Mouse (Mus musculus) lung, embryonic 15.5 days (tissue): Measurements from ENCODE around the gene Trim27. TPM values are rescaled to one million over a fixed set of nuclear protein-coding genes. Genes with fewer than 3 reads are reported as not detected.

Experiments used
- ATAC-seq: fragments of 200-750 bp; cut with Nextera tagmentation; 2 replicates; pipeline ENCODE4 v1.8.0; 2017; ENCODE audit warnings: moderate number of reproducible peaks, borderline replicate concordance; ENCODE audit not compliant: low FRiP score, low TSS enrichment; ENCODE audit errors: extremely low read depth
- H3K27ac ChIP-seq: fragments of 300-500 bp; sonication (generic); 2 replicates; pipeline ENCODE4 v1.5.1; 2015; ENCODE audit warnings: moderate library complexity, mild to moderate bottlenecking, inconsistent platforms
- H3K27me3 ChIP-seq: fragments of 300-500 bp; sonication (generic); 2 replicates; pipeline ENCODE4 v1.6.1; 2015; ENCODE audit warnings: inconsistent platforms
- H3K36me3 ChIP-seq: fragments of 300-500 bp; sonication (generic); 2 replicates; pipeline ENCODE4 v1.6.1; 2015; ENCODE audit warnings: inconsistent platforms
- H3K4me1 ChIP-seq: fragments of 300-500 bp; sonication (generic); 2 replicates; pipeline ENCODE4 v1.6.1; 2015; ENCODE audit warnings: inconsistent platforms
- H3K4me2 ChIP-seq: fragments of 300-500 bp; sonication (generic); 2 replicates; pipeline ENCODE4 v1.6.1; 2015; ENCODE audit warnings: inconsistent platforms, mild to moderate bottlenecking, moderate library complexity
- H3K4me3 ChIP-seq: fragments of 300-500 bp; sonication (generic); 2 replicates; pipeline ENCODE4 v1.5.1; 2015; ENCODE audit warnings: mild to moderate bottlenecking, inconsistent platforms
- H3K9ac ChIP-seq: fragments of 300-500 bp; sonication (generic); 2 replicates; pipeline ENCODE4 v1.6.1; 2015; ENCODE audit warnings: inconsistent platforms
- H3K9me3 ChIP-seq: fragments of 300-500 bp; sonication (generic); 2 replicates; pipeline ENCODE4 v1.6.1; 2016; ENCODE audit warnings: inconsistent platforms
- WGBS: fragments of 180-500 bp; shearing (Covaris S2); methylation state at CpG from one replicate; pipeline ENCODE4 v1.1.7; 2015; 5-methylcytosine and 5-hydroxymethylcytosine counted together
- polyA plus RNA-seq: library from polyadenylated mRNA; unstranded; fragments of >200 nt; fragmentation: Nextera tagmentation; extraction: Ambion mirVana; gene quantifications from 2 replicates; pipeline ENCODE4 v1.2.1, GENCODE M21; 2015

Gene Trim27
- polyA plus RNA-seq, 1 experiment from 2014 or later, result 147 TPM

DNA sequence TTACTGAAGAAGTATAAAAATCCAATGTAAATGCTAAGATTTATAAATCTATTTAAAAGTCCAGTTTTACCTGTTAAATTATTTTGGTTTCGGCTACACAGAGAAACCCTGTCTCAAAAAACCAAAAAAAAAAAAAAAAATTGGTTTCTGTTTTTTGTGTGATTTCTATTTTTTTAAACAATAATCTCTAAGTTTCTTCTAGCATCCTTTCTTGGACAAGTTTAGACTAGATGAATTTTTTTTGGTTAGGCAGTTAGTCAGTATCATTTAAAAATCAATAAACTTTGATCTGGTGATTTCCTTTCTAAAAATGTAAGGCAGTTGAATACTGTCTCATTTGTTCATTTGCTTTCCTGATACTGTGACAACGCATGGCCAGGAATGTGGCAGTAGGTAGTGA is 19.1 kb downstream of the Trim27 start:
- H3K4me1 ChIP-seq, result peaks cover 5% of the 10 kb centered on the region
- H3K9ac ChIP-seq, result no peak overlapping the region
- no peaks in the 10 kb centered on the region for H3K9me3 ChIP-seq
- H3K4me2 ChIP-seq, result no peak overlapping the region
- H3K4me3 ChIP-seq, result peak overlapping the region; percentile 57; the same call in 1 of the 2 replicates
- no peaks in the 10 kb centered on the region for H3K27me3 ChIP-seq
- no peak for ATAC-seq
- 68% methylated on average over 2 of the region's 2 CpGs for WGBS
- no peak overlapping the region for H3K27ac ChIP-seq
- H3K36me3 ChIP-seq, result peaks cover 15% of the 10 kb centered on the region

DNA sequence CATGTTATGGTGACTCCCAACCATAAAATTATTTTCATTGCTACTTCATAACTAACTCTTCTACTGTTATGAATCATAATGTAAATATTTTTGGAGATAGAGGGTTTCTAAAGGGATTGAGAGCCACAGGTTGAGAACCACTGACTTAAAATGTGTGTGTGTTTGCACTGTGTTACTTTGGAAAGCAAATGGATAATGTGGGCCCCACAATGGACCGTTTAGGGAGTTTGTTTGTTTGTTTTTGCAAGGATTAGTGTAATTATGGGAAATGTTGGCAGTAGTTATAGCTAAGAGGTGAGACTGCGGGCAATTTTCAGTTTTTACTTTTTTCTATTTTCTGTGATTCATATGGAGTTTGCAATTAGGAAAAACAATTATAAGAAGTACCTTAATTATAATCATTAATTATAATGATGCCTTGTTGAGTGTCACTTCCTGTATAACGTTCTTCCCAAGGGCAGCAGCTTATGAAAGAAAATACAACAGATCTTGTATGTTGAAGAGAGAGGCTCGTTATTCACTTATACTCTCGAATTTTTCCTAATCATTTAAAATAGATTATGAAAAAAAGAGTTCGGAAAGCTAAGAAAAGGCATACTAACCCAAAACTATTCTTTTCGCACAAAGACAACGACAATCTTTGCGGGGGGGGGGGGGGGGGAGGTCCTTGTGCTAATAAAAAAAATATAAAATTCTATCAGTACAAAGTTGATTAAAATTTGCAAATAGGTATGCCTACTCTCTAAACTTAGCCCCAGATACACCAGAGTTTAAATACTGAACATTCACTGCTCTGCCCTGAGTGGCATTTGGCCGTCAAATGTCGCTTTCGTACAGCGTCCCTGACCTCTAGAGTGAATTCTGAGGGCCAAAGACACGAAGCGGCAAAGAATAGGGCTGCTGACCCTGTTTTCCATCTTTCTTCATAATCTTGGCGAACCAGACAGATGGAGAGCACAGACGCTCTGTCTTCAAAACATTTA is 20.1 kb downstream of the Trim27 start:
- Histone ChIP-seq H3K4me2 (peak overlapping the region; percentile 50), H3K27me3 (no peaks in the 10 kb centered on the region), H3K4me1 (peaks cover 5% of the 10 kb centered on the region), H3K27ac (peak overlapping the region; percentile 74), H3K4me3 (peak overlapping the region; percentile 57), H3K36me3 (peaks cover 12% of the 10 kb centered on the region; the same call in 1 of the 2 replicates), H3K9me3 (no peaks in the 10 kb centered on the region), H3K9ac (peak overlapping the region; percentile 40)
- ATAC-seq, result peak; percentile 68
- 3% methylated on average over 17 of the region's 17 CpGs for WGBS

GRCm38 (mm10) chr13:21200043-21200999 is 21.1 kb downstream of the Trim27 start:
- peak overlapping the region; percentile 50 for H3K4me2 ChIP-seq
- no peaks in the 10 kb centered on the region for H3K9me3 ChIP-seq
- H3K4me3 ChIP-seq, result peak overlapping the region; percentile 57
- ATAC-seq, result peak; percentile 97
- peaks cover 6% of the 10 kb centered on the region; the same call in 1 of the 2 replicates for H3K36me3 ChIP-seq
- 5% methylated on average over 48 of the region's 48 CpGs for WGBS
- H3K9ac ChIP-seq, result peak overlapping the region; percentile 54
- peaks cover 5% of the 10 kb centered on the region for H3K4me1 ChIP-seq
- peak overlapping the region; percentile 74 for H3K27ac ChIP-seq
- H3K27me3 ChIP-seq, result no peaks in the 10 kb centered on the region

DNA sequence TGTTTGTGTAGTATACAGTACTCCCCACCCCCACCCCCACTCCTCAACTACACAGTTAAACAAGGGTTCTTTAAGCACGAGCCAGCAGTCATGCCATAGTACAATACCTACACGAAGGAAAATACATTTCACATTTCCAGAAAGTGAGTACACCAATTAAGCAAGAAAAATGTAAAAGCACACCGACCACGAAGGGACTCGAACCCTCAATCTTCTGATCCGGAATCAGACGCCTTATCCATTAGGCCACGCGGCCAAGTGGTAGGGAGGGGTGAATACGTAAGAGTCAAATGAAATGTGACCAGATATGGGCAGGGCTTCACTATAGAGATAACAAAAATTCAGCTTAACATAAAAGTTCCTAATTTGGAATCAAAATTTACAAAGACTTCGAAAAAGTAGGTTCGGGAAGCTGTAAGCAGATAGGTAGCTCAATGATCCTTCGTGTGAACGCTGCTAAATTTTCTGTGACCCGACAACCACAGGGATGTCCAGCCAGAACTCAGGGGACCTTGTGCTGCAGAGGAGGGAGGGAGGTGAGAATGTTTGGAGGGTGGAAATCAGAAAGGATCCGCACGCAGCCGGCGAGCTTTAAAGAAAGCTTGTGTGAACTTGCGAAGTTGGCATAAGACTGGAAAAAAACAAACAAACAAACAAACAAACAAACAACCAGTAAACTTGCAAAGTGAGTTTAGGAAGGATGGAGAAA is 36.2 kb downstream of the Trim27 start:
- Histone ChIP-seq H3K4me2 (peak overlapping the region; percentile 52), H3K27ac (no peak overlapping the region), H3K27me3 (no peaks in the 10 kb centered on the region), H3K4me1 (no peaks in the 10 kb centered on the region), H3K9me3 (no peaks in the 10 kb centered on the region), H3K9ac (no peak overlapping the region), H3K36me3 (no peaks in the 10 kb centered on the region), H3K4me3 (peak overlapping the region; percentile 35)
- WGBS, result 2% methylated on average over 20 of the region's 20 CpGs
- ATAC-seq, result peak; percentile 64; the same call in 1 of the 2 replicates

GRCm38 (mm10) chr13:21216781-21217180 is 37.5 kb downstream of the Trim27 start:
- 26% methylated on average over 1 of the region's 1 CpGs for WGBS

GRCm38 (mm10) chr13:21221656-21222462 is 42.6 kb downstream of the Trim27 start:
- no peaks in the 10 kb centered on the region for H3K9me3 ChIP-seq
- peak overlapping the region; percentile 18 for H3K9ac ChIP-seq
- H3K4me2 ChIP-seq, result peak overlapping the region; percentile 59
- H3K27ac ChIP-seq, result no peak overlapping the region
- 2% methylated on average over 20 of the region's 20 CpGs for WGBS
- H3K4me3 ChIP-seq, result peak overlapping the region; percentile 47
- peak; percentile 74 for ATAC-seq
- H3K36me3 ChIP-seq, result no peaks in the 10 kb centered on the region
- H3K4me1 ChIP-seq, result peaks cover 7% of the 10 kb centered on the region; the same call in 1 of the 2 replicates
- H3K27me3 ChIP-seq, result no peaks in the 10 kb centered on the region

More at GRCm38 (mm10) chr13:21216781-21217180, 37.5 kb downstream of the Trim27 start:
- no peak overlapping the region for H3K4me2 ChIP-seq
- H3K9me3 ChIP-seq, result no peaks in the 10 kb centered on the region
- no peaks in the 10 kb centered on the region for H3K27me3 ChIP-seq
- ATAC-seq, result no peak
- no peak overlapping the region for H3K4me3 ChIP-seq
- H3K27ac ChIP-seq, result no peak overlapping the region
- no peak overlapping the region for H3K9ac ChIP-seq
- peaks cover 4% of the 10 kb centered on the region; the same call in 1 of the 2 replicates for H3K4me1 ChIP-seq
- H3K36me3 ChIP-seq, result no peaks in the 10 kb centered on the region

DNA sequence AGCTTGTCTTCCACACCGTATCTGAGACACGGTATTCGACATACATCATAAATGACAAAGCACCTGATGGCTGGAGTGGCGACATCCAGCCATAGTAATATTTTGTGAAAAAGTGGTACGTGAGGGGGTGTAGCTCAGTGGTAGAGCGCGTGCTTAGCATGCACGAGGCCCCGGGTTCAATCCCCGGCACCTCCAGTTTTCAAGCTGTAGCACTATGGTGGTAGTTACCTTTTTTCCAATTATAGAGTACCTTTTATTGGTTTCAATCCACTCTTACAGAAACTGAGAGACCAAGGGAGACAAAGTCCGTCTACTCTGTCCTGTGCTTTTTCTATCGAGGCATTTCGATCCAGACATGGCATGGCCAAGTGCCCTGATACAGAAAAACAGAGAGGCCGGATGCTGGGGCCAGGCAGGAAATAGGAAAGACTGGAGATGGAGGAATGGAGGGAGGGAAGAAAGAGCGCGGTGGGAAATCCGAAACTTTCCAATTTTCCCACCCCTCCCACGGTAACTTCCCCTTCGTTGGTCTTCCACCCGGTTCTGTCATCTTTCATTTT is 43.3 kb downstream of the Trim27 start:
- Histone ChIP-seq H3K9me3 (no peaks in the 10 kb centered on the region), H3K9ac (peak overlapping the region; percentile 35), H3K4me2 (peak overlapping the region; percentile 59), H3K36me3 (no peaks in the 10 kb centered on the region), H3K4me3 (peak overlapping the region; percentile 47), H3K4me1 (peaks cover 7% of the 10 kb centered on the region; the same call in 1 of the 2 replicates), H3K27ac (0 out of 2 replicates have a peak overlapping the region, but pooled peaks have one; percentile 18), H3K27me3 (no peaks in the 10 kb centered on the region)
- ATAC-seq, result peak; percentile 89; the same call in 1 of the 2 replicates
- WGBS, result under 1% methylated on average over 20 of the region's 20 CpGs

DNA sequence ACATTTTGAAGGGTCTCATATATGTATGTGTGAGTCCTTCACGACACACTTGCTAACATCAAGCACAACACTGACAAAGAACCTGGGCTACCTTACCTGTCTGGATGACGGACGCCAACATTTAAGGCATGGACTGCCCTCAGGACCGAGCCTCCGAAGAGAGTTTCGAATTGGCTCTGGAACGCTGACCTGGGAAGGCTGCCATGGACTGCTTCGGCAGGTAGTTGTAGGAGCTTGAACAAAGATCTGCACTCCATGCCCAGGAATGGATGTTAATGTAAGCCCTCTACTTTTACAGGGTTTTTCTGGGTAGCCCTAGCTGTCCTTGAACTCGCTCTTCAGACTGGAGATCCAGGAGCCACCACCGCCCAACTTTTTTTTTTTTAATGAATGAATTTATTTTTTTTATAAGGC is 44.0 kb downstream of the Trim27 start:
- Histone ChIP-seq H3K4me1 (peaks cover 7% of the 10 kb centered on the region; the same call in 1 of the 2 replicates), H3K36me3 (no peaks in the 10 kb centered on the region), H3K9me3 (no peaks in the 10 kb centered on the region), H3K9ac (peak overlapping the region; percentile 35), H3K27ac (peak overlapping the region; percentile 27; the same call in 1 of the 2 replicates), H3K4me2 (peak overlapping the region; percentile 59), H3K27me3 (no peaks in the 10 kb centered on the region), H3K4me3 (peak overlapping the region; percentile 47)
- 1% methylated on average over 10 of the region's 10 CpGs for WGBS
- no peak for ATAC-seq

DNA sequence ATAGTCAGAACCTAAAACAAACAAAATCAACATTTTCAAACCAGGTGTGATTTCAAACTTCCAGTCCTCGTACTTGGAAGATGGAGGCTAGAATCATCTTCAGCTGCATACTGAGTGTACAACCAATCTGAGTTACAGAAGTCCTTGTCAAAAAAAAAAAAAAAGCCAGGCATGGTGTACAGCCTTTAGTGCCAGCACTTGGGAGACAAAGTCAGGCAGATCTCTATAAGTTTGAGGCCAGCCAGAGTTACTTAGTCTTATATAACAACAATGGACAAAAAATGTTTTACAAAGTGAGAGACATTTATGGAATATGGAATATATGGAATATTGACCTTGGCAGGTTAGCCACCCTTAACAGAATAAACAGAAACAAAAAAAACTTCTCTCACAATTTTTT is 45.1 kb downstream of the Trim27 start:
- no peaks in the 10 kb centered on the region for H3K36me3 ChIP-seq
- no peaks in the 10 kb centered on the region for H3K27me3 ChIP-seq
- WGBS, result 77% methylated on average over 1 of the region's 1 CpGs
- ATAC-seq, result no peak
- H3K27ac ChIP-seq, result no peak overlapping the region
- no peaks in the 10 kb centered on the region for H3K9me3 ChIP-seq
- H3K9ac ChIP-seq, result no peak overlapping the region
- no peak overlapping the region for H3K4me2 ChIP-seq
- peaks cover 7% of the 10 kb centered on the region; the same call in 1 of the 2 replicates for H3K4me1 ChIP-seq
- no peak overlapping the region for H3K4me3 ChIP-seq

- WGBS, result 59% methylated on average over 6 of the region's 6 CpGs
- no peak for ATAC-seq
Observed at GRCm38 (mm10) chr13:21225206-21225605, 46.0 kb downstream of the Trim27 start.

More at GRCm38 (mm10) chr13:21225206-21225605, 46.0 kb downstream of the Trim27 start:
- H3K27me3 ChIP-seq, result no peaks in the 10 kb centered on the region
- H3K4me2 ChIP-seq, result no peak overlapping the region
- H3K36me3 ChIP-seq, result no peaks in the 10 kb centered on the region
- H3K27ac ChIP-seq, result no peak overlapping the region
- H3K9me3 ChIP-seq, result no peaks in the 10 kb centered on the region
- peaks cover 7% of the 10 kb centered on the region; the same call in 1 of the 2 replicates for H3K4me1 ChIP-seq
- no peak overlapping the region for H3K4me3 ChIP-seq
- H3K9ac ChIP-seq, result no peak overlapping the region
